Mouse (Mus musculus): ENCODE data around the gene 3110082I17Rik. TPM values are rescaled to one million over a fixed set of nuclear protein-coding genes. Genes with fewer than 3 reads are reported as not detected.

The 3110082I17Rik gene
- total and polyA plus RNA-seq, 3 experiments, result 41.2 to 100.0 (median 46.9) TPM

- H3K27me3 ChIP-seq (replicated peaks), result no peaks in the 10 kb centered on the region
- dilution Hi-C loops (cut with MboI; ENCODE audit: extremely low pct_ligation_motif_present, extremely low pct_unique_long_range_greater_than_20kb, low sequenced_read_pairs), result no loop called here
- H3K79me2 ChIP-seq (replicated peaks; ENCODE audit: control insufficient read depth, extremely low read depth, insufficient read depth, poor library complexity, severe bottlenecking), result no peaks in the 10 kb centered on the region
- H3K4me3 ChIP-seq (replicated peaks in 1 of 3; ENCODE audit: low read depth in 2 of 3, low read length in 2 of 3, poor library complexity in 1 of 3), result no peak overlapping the region
- TF ChIP-seq IRF4 (IDR thresholded peaks at IDR 0.05; ENCODE audit: low read depth, low read length), result no peak
- TF ChIP-seq MAFK (IDR thresholded peaks at IDR 0.05; ENCODE audit: insufficient replicate concordance, low read length), result no peak
- no peak for TF ChIP-seq RAD21 (IDR thresholded peaks at IDR 0.05; ENCODE audit: low read depth, low read length)
- TF ChIP-seq ZNF384 (IDR thresholded peaks at IDR 0.05; ENCODE audit: low read depth, low read length), result no peak
- TF ChIP-seq E2F4 (IDR thresholded peaks at IDR 0.05; ENCODE audit: insufficient replicate concordance, low read depth, low read length), result no peak
- TF ChIP-seq SIN3A (IDR thresholded peaks at IDR 0.05; ENCODE audit: low read length), result no peak
- no peak for TF ChIP-seq TCF12 (IDR thresholded peaks at IDR 0.05; ENCODE audit: low read depth, low read length)
- no peak for TF ChIP-seq CHD1 (IDR thresholded peaks at IDR 0.05; ENCODE audit: low read depth, low read length)
- no peak for TF ChIP-seq POLR2AphosphoS2 (IDR thresholded peaks at IDR 0.05; ENCODE audit: low read depth, low read length)
- no peak for DNase-seq (ENCODE audit: extremely low read depth)
- in situ Hi-C loops (cut with MboI; ENCODE audit: low pct_ligation_motif_present, low pct_unique_long_range_greater_than_20kb, low sequenced_read_pairs), result no loop called here
- no peak overlapping the region for H3K27ac ChIP-seq (ENCODE audit: insufficient read depth, low read depth)
- H3K36me3 ChIP-seq (replicated peaks in 1 of 2; ENCODE audit: control insufficient read depth in 1 of 2, insufficient read depth in 1 of 2, low read length in 1 of 2), result peaks cover 0 to 50% of the 10 kb centered on the region in 2 experiments
- H3K9ac ChIP-seq (ENCODE audit: insufficient read depth, low read depth), result no peak overlapping the region
- no peaks in the 10 kb centered on the region for H3K9me3 ChIP-seq (replicated peaks; ENCODE audit: low read length)
- H3K4me2 ChIP-seq (ENCODE audit: insufficient read depth, low read depth, poor library complexity, severe bottlenecking), result no peak overlapping the region
- peaks cover 12 to 55% of the 10 kb centered on the region in 2 experiments for H3K4me1 ChIP-seq (ENCODE audit: control insufficient read depth in 1 of 2, insufficient read depth in 2 of 2)
Measured at GRCm38 (mm10) chr5:139399991-139400390, 60.3 kb downstream of the 3110082I17Rik start.

DNA sequence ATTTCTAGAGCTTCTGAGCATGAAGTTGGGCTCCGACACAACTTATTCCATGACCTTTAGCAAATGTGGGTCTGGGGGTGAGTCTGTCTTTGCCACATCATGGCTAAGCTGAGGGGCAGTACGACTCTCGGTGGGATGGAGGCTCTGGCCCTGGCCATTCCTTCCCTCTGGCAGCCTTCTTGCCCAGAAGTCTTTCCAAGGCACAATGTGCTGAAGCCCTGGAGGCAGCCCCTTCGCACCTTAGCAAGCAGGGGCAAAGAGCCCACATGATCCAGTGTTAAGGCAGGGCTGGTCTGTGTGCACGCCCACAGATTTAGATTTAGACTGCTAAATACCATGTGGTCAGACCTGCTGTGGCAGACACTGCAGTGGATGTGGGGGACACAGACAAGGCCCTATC lies 61.5 kb downstream of the 3110082I17Rik start:
- H3K9ac ChIP-seq (ENCODE audit: insufficient read depth, low read depth), result no peak overlapping the region
- no peak for DNase-seq (ENCODE audit: extremely low read depth)
- dilution Hi-C loops (cut with MboI; ENCODE audit: extremely low pct_ligation_motif_present, extremely low pct_unique_long_range_greater_than_20kb, low sequenced_read_pairs) (no loop called here), in situ Hi-C loops (cut with MboI; ENCODE audit: low pct_ligation_motif_present, low pct_unique_long_range_greater_than_20kb, low sequenced_read_pairs) (no loop called here)
- peaks cover 11 to 43% of the 10 kb centered on the region in 2 experiments for H3K4me1 ChIP-seq (ENCODE audit: control insufficient read depth in 1 of 2, insufficient read depth in 2 of 2)
- no peaks in the 10 kb centered on the region for H3K79me2 ChIP-seq (replicated peaks; ENCODE audit: control insufficient read depth, extremely low read depth, insufficient read depth, poor library complexity, severe bottlenecking)
- H3K27me3 ChIP-seq (replicated peaks), result no peaks in the 10 kb centered on the region
- H3K9me3 ChIP-seq (replicated peaks; ENCODE audit: low read length), result no peaks in the 10 kb centered on the region
- TF ChIP-seq CHD1 (IDR thresholded peaks at IDR 0.05; ENCODE audit: low read depth, low read length) (no peak), NRF1 (IDR thresholded peaks at IDR 0.05; ENCODE audit: low read depth, low read length) (no peak), USF1 (IDR thresholded peaks at IDR 0.05; ENCODE audit: low read depth, low read length) (no peak), ZC3H11A (IDR thresholded peaks at IDR 0.05; ENCODE audit: low read depth, low read length) (no peak), ZMIZ1 (IDR thresholded peaks at IDR 0.05; ENCODE audit: low read depth, low read length) (no peak), HCFC1 (IDR thresholded peaks at IDR 0.05; ENCODE audit: low read depth, low read length) (no peak), MAX (IDR thresholded peaks at IDR 0.05; ENCODE audit: low read length) (no peak), POLR2AphosphoS2 (IDR thresholded peaks at IDR 0.05; ENCODE audit: low read depth, low read length) (no peak), MYC (IDR thresholded peaks at IDR 0.05; ENCODE audit: low read depth, low read length) (no peak), EP300 (IDR thresholded peaks at IDR 0.05; ENCODE audit: low read length) (no peak), NELFE (IDR thresholded peaks at IDR 0.05; ENCODE audit: low read depth, low read length) (no peak), SIN3A (IDR thresholded peaks at IDR 0.05; ENCODE audit: low read length) (no peak), MAFK (IDR thresholded peaks at IDR 0.05; ENCODE audit: insufficient replicate concordance, low read length) (no peak), JUN (IDR thresholded peaks at IDR 0.05; ENCODE audit: insufficient read depth, low read depth, low read length) (no peak), UBTF (IDR thresholded peaks at IDR 0.05; ENCODE audit: low read depth, low read length) (no peak), PAX5 (IDR thresholded peaks at IDR 0.05; ENCODE audit: low read length) (no peak), E2F4 (IDR thresholded peaks at IDR 0.05; ENCODE audit: insufficient replicate concordance, low read depth, low read length) (no peak), GABPA (IDR thresholded peaks at IDR 0.05; ENCODE audit: insufficient replicate concordance, low read depth, low read length) (no peak), MAZ (IDR thresholded peaks at IDR 0.05; ENCODE audit: low read depth, low read length) (no peak)
- H3K4me3 ChIP-seq (replicated peaks in 1 of 3; ENCODE audit: low read depth in 2 of 3, low read length in 2 of 3, poor library complexity in 1 of 3), result no peak overlapping the region
- H3K27ac ChIP-seq (ENCODE audit: insufficient read depth, low read depth), result no peak overlapping the region
- H3K4me2 ChIP-seq (ENCODE audit: insufficient read depth, low read depth, poor library complexity, severe bottlenecking), result no peak overlapping the region
- peaks cover 0 to 47% of the 10 kb centered on the region in 2 experiments for H3K36me3 ChIP-seq (replicated peaks in 1 of 2; ENCODE audit: control insufficient read depth in 1 of 2, insufficient read depth in 1 of 2, low read length in 1 of 2)

Data from CH12.LX (cell line).